Mouse (Mus musculus) ovary, postnatal 10 days (tissue): Measurements from ENCODE around the gene Krtap19-9b.

Experiments
- DNase-seq: peaks from one replicate; pipeline ENCODE4 v3.0.0; 2022; ENCODE audit warnings: low spot score

Gene Krtap19-9b

GRCm38 (mm10) chr16:88932165-88932564 lies at the start of gene Krtap19-9b:
Gene Krtap19-9b (minus strand): TSS chr16:88932265.
- no peak for DNase-seq

- DNase-seq, result no peak
Observed at GRCm38 (mm10) chr16:88962773-88963172, 30.7 kb upstream of the Krtap19-9b start, which contains the start of gene Krtap16-3. Gene Krtap16-3 (minus strand): TSS chr16:88962873.

- no peak for DNase-seq
Observed at GRCm38 (mm10) chr16:88941106-88941505, 9.0 kb upstream of the Krtap19-9b start.

GRCm38 (mm10) chr16:88938252-88938651 lies 6.2 kb upstream of the Krtap19-9b start:
- DNase-seq, result no peak

- DNase-seq, result no peak
Observed at GRCm38 (mm10) chr16:88896357-88896756, 35.7 kb downstream of the Krtap19-9b start, which contains the start of gene Krtap19-5. Gene Krtap19-5 (minus strand): TSS chr16:88896457.

GRCm38 (mm10) chr16:88886870-88887269 lies 45.2 kb downstream of the Krtap19-9b start:
- DNase-seq, result no peak

- no peak for DNase-seq
Observed at GRCm38 (mm10) chr16:88884989-88885388, 47.1 kb downstream of the Krtap19-9b start, which contains the start of gene Krtap19-4. Gene Krtap19-4 (minus strand): TSS chr16:88885089.
